Mouse (Mus musculus) neural tube, embryonic 15.5 days (tissue): ENCODE results near the gene Rpl14. TPM values are rescaled to one million over a fixed set of nuclear protein-coding genes. Genes with fewer than 3 reads are reported as not detected.

ENCODE experiments used
- ATAC-seq: fragments of 200-750 bp; cut with Nextera tagmentation; 2 replicates; pipeline ENCODE4 v1.8.0; 2017; ENCODE audit warnings: mild to moderate bottlenecking, moderate TSS enrichment, moderate library complexity; ENCODE audit not compliant: low FRiP score
- H3K27ac ChIP-seq: fragments of 300-500 bp; sonication (generic); replicated peaks from 2 replicates; pipeline ENCODE4 v1.5.1; 2015; ENCODE audit warnings: mild to moderate bottlenecking, inconsistent platforms
- H3K27me3 ChIP-seq: fragments of 300-500 bp; sonication (generic); replicated peaks from 2 replicates; pipeline ENCODE4 v1.6.1; 2015; ENCODE audit warnings: inconsistent platforms
- H3K36me3 ChIP-seq: fragments of 300-500 bp; sonication (generic); 2 replicates; pipeline ENCODE4 v1.6.1; 2015; ENCODE audit warnings: inconsistent platforms
- H3K4me1 ChIP-seq: fragments of 300-500 bp; sonication (generic); 2 replicates; pipeline ENCODE4 v1.6.1; 2015; ENCODE audit warnings: inconsistent platforms
- H3K4me2 ChIP-seq: fragments of 300-500 bp; sonication (generic); 2 replicates; pipeline ENCODE4 v1.6.1; 2015; ENCODE audit warnings: inconsistent platforms, mild to moderate bottlenecking, moderate library complexity
- H3K4me3 ChIP-seq: fragments of 300-500 bp; sonication (generic); replicated peaks from 2 replicates; pipeline ENCODE4 v1.5.1; 2015; ENCODE audit warnings: mild to moderate bottlenecking, inconsistent platforms
- H3K9ac ChIP-seq: fragments of 300-500 bp; sonication (generic); replicated peaks from 2 replicates; pipeline ENCODE4 v1.6.1; 2015; ENCODE audit warnings: mild to moderate bottlenecking, inconsistent platforms
- H3K9me3 ChIP-seq: fragments of 300-500 bp; sonication (generic); replicated peaks from 2 replicates; pipeline ENCODE4 v1.6.1; 2016; ENCODE audit warnings: inconsistent platforms
- WGBS: fragments of 180-500 bp; shearing (Covaris S2); methylation state at CpG from one replicate; pipeline ENCODE4 v1.1.7; 2015; ENCODE audit warnings: mixed read lengths; 5-methylcytosine and 5-hydroxymethylcytosine counted together
- polyA plus RNA-seq: library from polyadenylated mRNA; unstranded; fragments of >200 nt; fragmentation: Nextera tagmentation; extraction: Ambion mirVana; gene quantifications from 2 replicates; pipeline ENCODE4 v1.2.1, GENCODE M21; 2015

The Rpl14 gene
- polyA plus RNA-seq, 1 experiment from 2014 or later, result 431 TPM

DNA sequence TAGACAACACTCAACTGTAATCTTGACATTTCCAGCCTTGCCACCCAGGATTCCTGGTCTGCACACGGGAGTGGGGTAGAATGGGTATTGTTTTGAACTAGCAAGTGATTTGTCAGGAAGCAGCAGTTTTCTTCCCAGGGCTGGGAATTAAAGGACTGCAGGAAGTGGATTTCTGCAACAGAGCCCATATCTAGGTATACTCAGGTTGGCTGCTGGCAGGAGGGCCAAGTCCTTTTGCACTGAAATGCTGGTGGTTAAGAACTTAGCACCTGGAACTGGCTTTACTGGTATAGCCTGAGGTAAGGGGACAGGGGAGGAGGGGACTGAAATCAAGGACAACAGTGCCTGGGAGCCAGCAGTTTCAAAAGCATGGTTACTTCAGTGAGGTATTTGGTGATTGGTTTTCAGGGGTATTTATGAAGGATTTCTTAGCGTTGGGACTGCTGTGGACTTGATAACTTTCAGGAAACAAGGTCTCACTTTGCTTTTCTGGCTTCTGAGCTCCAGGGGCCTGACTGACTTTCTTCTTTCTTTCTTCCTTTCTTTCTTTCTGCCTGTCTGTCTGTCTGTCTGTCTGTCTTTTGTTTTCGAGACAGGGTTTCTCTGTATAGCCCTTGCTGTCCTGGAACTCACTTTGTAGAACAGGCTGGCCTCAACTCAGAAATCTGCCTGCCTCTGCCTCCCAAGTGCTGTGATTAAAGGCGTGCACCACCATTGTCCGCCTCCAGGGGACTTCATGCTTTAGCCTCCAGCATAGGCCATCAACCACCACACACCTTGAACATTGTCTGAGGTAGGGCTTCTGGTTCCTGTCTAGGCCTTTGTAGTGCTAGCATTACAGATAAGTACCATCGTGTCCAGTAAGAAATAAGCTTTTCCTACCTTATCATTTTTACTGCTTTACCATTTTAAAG is 4.8 kb downstream of the Rpl14 start:
- peak overlapping the region; percentile 57; the same call in 1 of the 2 replicates for H3K27ac ChIP-seq
- peaks cover 34% of the 10 kb centered on the region for H3K4me1 ChIP-seq
- peak overlapping the region; percentile 87 for H3K4me2 ChIP-seq
- H3K36me3 ChIP-seq, result peaks cover 38% of the 10 kb centered on the region
- no peak for ATAC-seq
- no peaks in the 10 kb centered on the region for H3K9me3 ChIP-seq
- H3K9ac ChIP-seq, result no peak overlapping the region
- H3K4me3 ChIP-seq, result no peak overlapping the region
- H3K27me3 ChIP-seq, result no peaks in the 10 kb centered on the region
- WGBS, result 56% methylated on average over 6 of the region's 6 CpGs

DNA sequence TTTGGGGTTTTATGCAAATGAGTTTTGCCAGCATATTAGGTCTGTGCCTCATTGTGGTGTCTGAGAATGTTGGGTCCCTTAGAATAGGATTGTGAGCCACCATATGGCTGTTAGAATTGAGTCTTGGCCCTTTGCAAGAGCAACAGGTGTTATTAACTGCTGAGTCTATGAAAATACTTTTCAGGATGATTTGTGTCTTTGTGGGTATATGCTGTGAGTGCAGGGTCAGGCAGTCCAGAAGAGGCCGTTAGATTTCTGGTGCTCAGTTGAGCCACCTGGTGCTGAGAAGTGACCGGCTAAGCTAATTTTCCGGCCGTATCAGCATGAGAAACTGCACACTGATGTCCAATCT is 5.4 kb downstream of the Rpl14 start:
- peak overlapping the region; percentile 71 for H3K4me3 ChIP-seq
- no peaks in the 10 kb centered on the region for H3K27me3 ChIP-seq
- H3K9me3 ChIP-seq, result no peaks in the 10 kb centered on the region
- 4% methylated on average over 4 of the region's 4 CpGs for WGBS
- peaks cover 34% of the 10 kb centered on the region for H3K4me1 ChIP-seq
- H3K4me2 ChIP-seq, result peak overlapping the region; percentile 87
- ATAC-seq, result peak; percentile 21; the same call in 1 of the 2 replicates
- H3K9ac ChIP-seq, result no peak overlapping the region
- H3K36me3 ChIP-seq, result peaks cover 38% of the 10 kb centered on the region
- peak overlapping the region; percentile 57; the same call in 1 of the 2 replicates for H3K27ac ChIP-seq

DNA sequence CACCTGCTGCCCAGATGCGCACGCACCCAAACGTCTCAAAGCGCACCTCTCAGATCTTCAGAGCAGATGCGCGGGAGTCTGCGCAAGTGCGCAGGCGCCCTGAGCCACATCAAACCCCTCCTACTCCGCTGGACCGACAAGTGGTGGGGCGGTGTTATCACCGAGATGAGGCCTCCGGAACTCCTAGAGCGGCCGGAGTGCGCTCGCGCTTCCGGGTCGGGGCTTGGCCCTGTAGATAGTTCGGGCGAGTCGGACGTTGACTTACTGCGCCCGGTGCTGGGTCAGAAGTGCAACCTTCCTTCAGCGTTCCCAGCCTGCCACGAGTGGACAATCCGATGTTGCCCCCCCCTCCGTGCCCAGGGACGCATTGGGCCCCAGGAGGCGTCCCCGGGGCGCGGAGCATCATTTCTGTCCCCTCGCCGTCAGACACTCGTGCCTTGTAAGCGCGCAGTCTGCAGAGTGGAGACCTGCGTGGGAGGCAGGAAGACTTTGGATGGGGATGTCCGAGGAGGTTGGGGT is 5.9 kb downstream of the Rpl14 start:
- Histone ChIP-seq H3K4me1 (peaks cover 33% of the 10 kb centered on the region), H3K27me3 (no peaks in the 10 kb centered on the region), H3K27ac (peak overlapping the region; percentile 83), H3K4me3 (peak overlapping the region; percentile 71), H3K9ac (peak overlapping the region; percentile 85), H3K4me2 (peak overlapping the region; percentile 87), H3K9me3 (no peaks in the 10 kb centered on the region), H3K36me3 (peaks cover 38% of the 10 kb centered on the region)
- peak; percentile 94 for ATAC-seq
- WGBS, result under 1% methylated on average over 43 of the region's 43 CpGs

DNA sequence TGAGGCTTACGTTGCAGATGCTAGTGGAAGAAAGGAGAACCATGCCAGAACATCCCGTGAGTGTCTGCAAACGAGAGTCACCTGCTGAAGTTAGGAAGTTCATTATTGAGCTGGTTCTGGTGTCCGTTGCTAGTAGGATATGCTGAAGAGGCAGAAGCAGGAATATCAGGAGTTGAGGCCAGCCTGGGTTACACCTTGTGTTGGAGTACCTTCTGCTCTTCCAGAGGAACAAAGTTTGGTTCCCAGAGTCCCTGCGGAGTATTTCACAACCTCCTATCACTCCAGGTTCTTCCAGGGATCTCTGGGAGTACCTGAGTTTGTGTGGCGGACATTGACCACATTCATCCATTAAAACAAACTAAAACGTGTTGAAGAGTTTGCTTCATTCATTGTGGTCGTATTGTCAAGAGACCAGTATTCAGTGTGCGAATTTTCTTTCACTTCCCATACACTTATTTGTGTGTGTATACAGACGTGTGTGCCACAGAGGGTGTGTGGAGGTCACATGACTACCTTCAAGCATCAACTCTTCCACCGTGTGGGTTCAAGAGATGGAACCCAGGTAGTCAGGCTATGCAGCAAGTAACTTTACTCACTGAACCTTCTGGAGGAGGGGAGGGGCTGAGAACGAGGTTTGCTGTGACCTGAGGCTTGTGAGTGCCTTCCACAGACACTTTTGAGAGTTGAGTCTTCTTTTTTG is 6.6 kb downstream of the Rpl14 start:
- WGBS, result 56% methylated on average over 12 of the region's 12 CpGs
- H3K36me3 ChIP-seq, result peaks cover 36% of the 10 kb centered on the region
- H3K9ac ChIP-seq, result peak overlapping the region; percentile 85
- no peak for ATAC-seq
- H3K9me3 ChIP-seq, result no peaks in the 10 kb centered on the region
- peak overlapping the region; percentile 87 for H3K4me2 ChIP-seq
- H3K4me3 ChIP-seq, result peak overlapping the region; percentile 71
- peak overlapping the region; percentile 83 for H3K27ac ChIP-seq
- peaks cover 33% of the 10 kb centered on the region for H3K4me1 ChIP-seq
- H3K27me3 ChIP-seq, result no peaks in the 10 kb centered on the region

DNA sequence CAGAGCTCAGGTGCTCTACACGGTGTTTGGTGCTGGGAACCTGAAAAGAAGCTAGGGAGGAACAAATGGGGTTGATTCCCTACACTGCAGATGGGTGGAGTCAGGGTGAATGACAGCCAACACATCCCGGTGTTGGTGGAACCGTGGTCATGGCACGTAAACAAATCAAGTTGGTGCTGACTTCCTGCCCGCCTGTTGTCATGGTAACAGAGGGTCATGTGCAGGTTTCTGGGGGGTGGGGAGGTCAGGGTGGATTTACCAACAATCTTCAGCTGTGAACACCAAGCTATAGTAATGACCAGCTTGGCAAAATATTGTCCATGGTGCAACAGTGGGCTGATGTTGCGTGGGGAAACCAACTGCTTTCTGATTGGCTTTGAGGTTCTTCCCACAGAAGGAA is 7.5 kb downstream of the Rpl14 start:
- Histone ChIP-seq H3K36me3 (peaks cover 27% of the 10 kb centered on the region), H3K4me3 (no peak overlapping the region), H3K27me3 (no peaks in the 10 kb centered on the region), H3K9me3 (no peaks in the 10 kb centered on the region), H3K4me1 (peaks cover 32% of the 10 kb centered on the region), H3K4me2 (no peak overlapping the region), H3K27ac (no peak overlapping the region), H3K9ac (no peak overlapping the region)
- WGBS, result 56% methylated on average over 6 of the region's 6 CpGs
- no peak for ATAC-seq

DNA sequence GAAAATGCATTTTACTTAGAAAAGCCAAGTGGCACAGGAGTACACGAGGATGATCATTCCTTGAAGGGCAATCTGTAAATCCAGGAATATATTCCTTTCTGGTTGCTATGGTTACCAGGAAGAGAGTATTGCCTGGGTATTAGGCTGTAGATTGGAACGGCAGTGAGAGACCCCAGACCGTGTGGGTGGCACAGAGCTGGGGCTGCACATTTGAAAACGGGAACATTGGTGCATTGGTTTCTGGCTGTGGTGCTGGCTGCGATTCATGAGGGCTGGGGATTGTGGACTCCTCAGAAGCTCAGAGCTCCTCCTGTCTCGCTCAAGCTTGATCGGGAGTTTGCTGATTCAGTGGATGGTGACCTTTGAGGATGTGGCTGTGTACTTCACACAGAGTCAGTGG is 8.6 kb downstream of the Rpl14 start:
- Histone ChIP-seq H3K4me3 (no peak overlapping the region), H3K9me3 (no peaks in the 10 kb centered on the region), H3K4me1 (peaks cover 32% of the 10 kb centered on the region), H3K9ac (no peak overlapping the region), H3K27me3 (no peaks in the 10 kb centered on the region), H3K4me2 (no peak overlapping the region), H3K27ac (no peak overlapping the region), H3K36me3 (peaks cover 16% of the 10 kb centered on the region)
- WGBS, result 60% methylated on average over 7 of the region's 7 CpGs
- no peak for ATAC-seq

DNA sequence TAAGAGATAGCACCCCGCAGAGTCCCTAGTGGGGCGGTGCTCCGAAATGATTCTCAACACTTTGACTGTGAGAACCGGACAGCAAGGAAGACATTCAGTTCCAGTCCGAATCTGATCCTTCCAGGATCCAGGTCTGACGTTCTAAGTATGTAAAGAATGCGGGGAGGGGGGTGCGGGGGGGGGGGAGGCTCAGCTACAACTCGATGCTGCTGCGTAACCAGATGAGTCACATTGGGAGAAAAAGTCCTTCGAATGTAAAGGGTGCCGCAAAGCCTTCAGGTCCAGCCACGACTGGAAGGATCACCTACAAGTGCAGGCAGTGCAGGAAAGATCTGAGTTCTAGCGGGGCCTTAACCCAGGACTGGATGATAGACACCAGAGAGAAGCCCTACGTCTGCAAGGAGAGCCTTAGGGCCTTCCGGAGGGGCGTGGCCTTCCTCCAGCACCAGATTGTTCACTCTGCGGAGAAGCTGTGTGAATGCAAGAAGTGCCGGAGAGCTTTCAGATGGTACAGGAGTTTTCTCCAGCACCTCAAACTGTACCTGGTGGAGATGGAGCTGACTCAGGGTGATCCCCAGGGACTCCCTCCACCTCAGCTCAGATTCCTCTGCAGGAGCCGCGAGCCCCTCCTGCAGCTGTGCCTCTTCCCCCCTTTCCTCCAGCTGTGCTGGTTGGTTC is 10.8 kb downstream of the Rpl14 start:
- no peaks in the 10 kb centered on the region for H3K36me3 ChIP-seq
- H3K27ac ChIP-seq, result peak overlapping the region; percentile 18
- H3K9me3 ChIP-seq, result no peaks in the 10 kb centered on the region
- H3K27me3 ChIP-seq, result no peaks in the 10 kb centered on the region
- peaks cover 23% of the 10 kb centered on the region for H3K4me1 ChIP-seq
- ATAC-seq, result peak; percentile 27
- peak overlapping the region; percentile 33; the same call in 1 of the 2 replicates for H3K9ac ChIP-seq
- 24% methylated on average over 21 of the region's 21 CpGs for WGBS
- H3K4me3 ChIP-seq, result peak overlapping the region; percentile 32
- H3K4me2 ChIP-seq, result peak overlapping the region; percentile 65

DNA sequence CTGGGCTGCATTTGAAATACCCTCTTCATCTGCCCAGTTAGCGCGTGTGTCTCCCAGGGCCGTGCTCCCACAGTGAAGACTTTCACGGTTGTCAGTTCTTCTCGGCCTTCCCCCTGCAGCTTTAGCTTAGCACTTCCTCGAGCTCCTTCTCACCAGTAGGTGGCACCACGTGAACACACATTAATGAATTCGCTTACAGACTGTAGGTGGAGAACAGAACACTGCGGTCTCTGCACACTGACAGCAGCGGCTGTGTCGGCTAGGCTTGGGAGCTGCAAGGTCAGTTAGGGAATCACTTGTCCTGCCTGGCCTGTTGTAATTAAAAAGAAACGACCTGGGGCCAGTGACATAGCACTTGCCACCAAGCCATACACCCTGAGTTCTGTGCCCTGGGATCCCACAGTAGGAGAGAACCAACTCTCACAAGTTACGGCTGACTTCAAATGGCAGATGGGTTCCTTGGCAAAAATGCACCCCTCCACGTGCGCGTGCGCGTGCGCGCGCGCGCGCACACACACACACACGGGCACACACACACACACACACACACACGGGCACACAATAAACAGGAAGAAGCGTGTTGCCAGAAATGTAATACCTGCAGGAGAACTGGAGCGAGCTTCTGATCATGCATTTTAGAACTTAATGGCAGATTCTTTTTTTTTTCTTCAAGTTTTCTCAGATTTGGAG is 11.5 kb downstream of the Rpl14 start:
- H3K4me2 ChIP-seq, result peak overlapping the region; percentile 65
- H3K4me1 ChIP-seq, result peaks cover 19% of the 10 kb centered on the region
- ATAC-seq, result peak; percentile 90
- 10% methylated on average over 28 of the region's 28 CpGs for WGBS
- H3K9ac ChIP-seq, result peak overlapping the region; percentile 33; the same call in 1 of the 2 replicates
- peak overlapping the region; percentile 32 for H3K4me3 ChIP-seq
- no peaks in the 10 kb centered on the region for H3K9me3 ChIP-seq
- H3K27me3 ChIP-seq, result no peaks in the 10 kb centered on the region
- H3K27ac ChIP-seq, result peak overlapping the region; percentile 18
- no peaks in the 10 kb centered on the region for H3K36me3 ChIP-seq

DNA sequence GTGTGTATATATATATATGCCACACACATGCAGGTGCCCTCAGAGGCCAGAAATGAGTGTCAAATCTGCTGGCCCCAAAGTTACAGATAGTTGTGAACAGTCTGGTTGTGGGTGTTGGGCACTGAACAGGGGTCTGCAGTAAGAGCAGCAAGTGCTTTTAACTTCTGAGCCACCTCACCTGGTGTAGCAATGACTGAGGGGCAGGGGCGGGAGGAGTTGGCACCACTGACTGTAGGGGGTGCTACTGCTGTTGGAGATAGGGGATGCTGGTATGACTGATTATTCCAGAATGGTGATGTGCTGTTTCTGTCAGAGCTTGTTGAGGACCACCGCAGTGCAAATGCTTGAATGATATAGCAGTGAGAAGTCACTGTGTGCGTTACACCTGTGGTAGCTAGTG is 12.1 kb downstream of the Rpl14 start:
- WGBS, result 80% methylated on average over 3 of the region's 3 CpGs
- Histone ChIP-seq H3K36me3 (no peaks in the 10 kb centered on the region), H3K27ac (no peak overlapping the region), H3K4me1 (peaks cover 15% of the 10 kb centered on the region), H3K9me3 (no peaks in the 10 kb centered on the region), H3K4me3 (0 out of 2 replicates have a peak overlapping the region, but pooled peaks have one; percentile 32), H3K4me2 (peak overlapping the region; percentile 65), H3K9ac (no peak overlapping the region), H3K27me3 (no peaks in the 10 kb centered on the region)
- ATAC-seq, result no peak

DNA sequence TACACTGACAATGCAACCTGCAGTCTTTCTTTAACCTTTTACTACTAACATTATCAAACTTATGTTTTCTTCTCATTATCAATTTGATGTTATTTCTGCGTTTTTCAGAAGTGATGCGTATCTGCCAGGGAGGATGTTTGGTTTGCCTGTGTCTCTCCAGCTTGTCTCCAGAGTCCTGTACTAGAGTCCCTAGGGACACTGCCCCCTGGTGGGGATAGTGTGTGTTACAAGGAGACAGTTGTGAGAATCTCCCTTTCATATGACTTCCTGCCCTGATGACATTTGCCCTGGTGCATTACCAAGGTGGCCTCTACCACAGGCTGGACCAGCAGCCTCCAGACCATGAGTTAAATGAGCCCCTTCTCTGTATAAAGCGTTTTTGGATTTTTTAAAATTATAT is 15.3 kb downstream of the Rpl14 start:
- H3K27me3 ChIP-seq, result no peaks in the 10 kb centered on the region
- WGBS, result 7% methylated on average over 3 of the region's 3 CpGs
- no peak overlapping the region for H3K4me3 ChIP-seq

DNA sequence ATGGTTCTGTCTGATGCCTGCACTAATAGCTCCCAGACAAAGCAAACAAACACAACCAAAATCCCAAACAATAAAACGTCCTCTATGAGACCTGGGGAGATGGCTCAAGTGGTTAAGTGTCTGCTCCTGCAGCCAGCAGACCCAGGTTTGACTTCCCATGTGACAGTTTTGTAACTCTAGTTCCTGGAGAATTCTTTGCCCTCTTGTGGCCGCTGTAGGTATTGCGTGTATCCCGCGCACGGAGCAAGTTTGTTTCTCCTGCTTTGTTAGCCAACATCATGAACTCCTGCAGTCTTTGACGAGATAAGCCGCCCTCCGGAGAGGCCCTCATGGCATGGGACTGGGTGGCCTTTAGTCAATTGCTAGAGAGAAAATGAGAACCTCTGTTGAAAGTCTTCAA is 20.2 kb downstream of the Rpl14 start:
- H3K36me3 ChIP-seq, result no peaks in the 10 kb centered on the region
- no peak for ATAC-seq
- H3K9ac ChIP-seq, result no peak overlapping the region
- H3K27ac ChIP-seq, result no peak overlapping the region
- no peak overlapping the region for H3K4me2 ChIP-seq
- no peaks in the 10 kb centered on the region for H3K27me3 ChIP-seq
- H3K4me3 ChIP-seq, result no peak overlapping the region
- 6% methylated on average over 9 of the region's 9 CpGs for WGBS
- peaks cover 12% of the 10 kb centered on the region; the same call in 1 of the 2 replicates for H3K4me1 ChIP-seq
- H3K9me3 ChIP-seq, result no peaks in the 10 kb centered on the region

More for the DNA sequence above, 15.3 kb downstream of the Rpl14 start:
- H3K9me3 ChIP-seq, result no peaks in the 10 kb centered on the region
- H3K4me1 ChIP-seq, result peaks cover 15% of the 10 kb centered on the region
- H3K9ac ChIP-seq, result no peak overlapping the region
- no peaks in the 10 kb centered on the region for H3K36me3 ChIP-seq
- no peak for ATAC-seq
- no peak overlapping the region for H3K4me2 ChIP-seq
- H3K27ac ChIP-seq, result no peak overlapping the region
